Mouse (Mus musculus): ENCODE results near the gene Polr3f.
A peak's percentile ranks its signal among the peaks of the same experiment; 100 is the strongest.

The Polr3f gene

GRCm38 (mm10) chr2:144526981-144527820, at the start of gene Polr3f, which contains the start of gene Dzank1:
TSS of gene Polr3f (plus strand) at chr2:144527718.
TSS of gene Dzank1 (minus strand) at chr2:144527414.
- peak; percentile 93 to 98 for DNase-seq (ENCODE audit: low spot score in 2 of 2)

GRCm38 (mm10) chr2:144479421-144479820, 48.1 kb upstream of the Polr3f start:
- DNase-seq (ENCODE audit: low spot score in 2 of 2) = no peak

- no peak for DNase-seq (ENCODE audit: low spot score in 2 of 2)
Measured at GRCm38 (mm10) chr2:144484084-144484483, 43.4 kb upstream of the Polr3f start.

GRCm38 (mm10) chr2:144485439-144485838, 42.1 kb upstream of the Polr3f start:
- DNase-seq (ENCODE audit: low spot score in 2 of 2) = no peak

GRCm38 (mm10) chr2:144487476-144487875, 40.0 kb upstream of the Polr3f start:
- no peak for DNase-seq (ENCODE audit: low spot score in 2 of 2)

GRCm38 (mm10) chr2:144489342-144489741, 38.2 kb upstream of the Polr3f start:
- no peak for DNase-seq (ENCODE audit: low spot score in 2 of 2)

- DNase-seq (ENCODE audit: low spot score in 2 of 2) = no peak
Measured at GRCm38 (mm10) chr2:144502134-144502533, 25.4 kb upstream of the Polr3f start.

- no peak for DNase-seq (ENCODE audit: low spot score in 2 of 2)
Measured at GRCm38 (mm10) chr2:144514619-144515018, 12.9 kb upstream of the Polr3f start.

- DNase-seq (ENCODE audit: low spot score in 2 of 2) = no peak
Measured at GRCm38 (mm10) chr2:144519772-144520171, 7.7 kb upstream of the Polr3f start.

- DNase-seq (ENCODE audit: low spot score in 2 of 2) = no peak
Measured at GRCm38 (mm10) chr2:144525856-144526255, 1.7 kb upstream of the Polr3f start.

- no peak for DNase-seq (ENCODE audit: low spot score in 2 of 2)
Measured at GRCm38 (mm10) chr2:144527821-144528174, 280 bp downstream of the Polr3f start.

- no peak for DNase-seq (ENCODE audit: low spot score in 2 of 2)
Measured at GRCm38 (mm10) chr2:144537123-144537522, 9.6 kb downstream of the Polr3f start.

GRCm38 (mm10) chr2:144541246-144541645, 13.7 kb downstream of the Polr3f start:
- no peak for DNase-seq (ENCODE audit: low spot score in 2 of 2)

- DNase-seq (ENCODE audit: low spot score in 2 of 2) = no peak
Measured at GRCm38 (mm10) chr2:144543670-144544069, 16.2 kb downstream of the Polr3f start.

- DNase-seq (ENCODE audit: low spot score in 2 of 2) = no peak
Measured at GRCm38 (mm10) chr2:144544630-144545029, 17.1 kb downstream of the Polr3f start.

GRCm38 (mm10) chr2:144545061-144545460, 17.5 kb downstream of the Polr3f start:
- no peak for DNase-seq (ENCODE audit: low spot score in 2 of 2)

GRCm38 (mm10) chr2:144545481-144545880, 18.0 kb downstream of the Polr3f start:
- no peak for DNase-seq (ENCODE audit: low spot score in 2 of 2)

GRCm38 (mm10) chr2:144547559-144547958, 20.0 kb downstream of the Polr3f start:
- no peak for DNase-seq (ENCODE audit: low spot score in 2 of 2)

GRCm38 (mm10) chr2:144550529-144550928, 23.0 kb downstream of the Polr3f start, which contains the start of gene Rbbp9:
TSS of gene Rbbp9 (minus strand) at chr2:144550869.
- DNase-seq (ENCODE audit: low spot score in 2 of 2) = peak; percentile 24 to 44

- no peak for DNase-seq (ENCODE audit: low spot score in 2 of 2)
Measured at GRCm38 (mm10) chr2:144553905-144554304, 26.4 kb downstream of the Polr3f start.

GRCm38 (mm10) chr2:144555286-144555819, 27.8 kb downstream of the Polr3f start:
- peak; percentile 10 to 15 for DNase-seq (ENCODE audit: low spot score in 2 of 2)

- DNase-seq (ENCODE audit: low spot score in 2 of 2) = peak; percentile 93 to 96
Measured at GRCm38 (mm10) chr2:144555820-144556552, 28.5 kb downstream of the Polr3f start, which contains the start of gene Sec23b. TSS of gene Sec23b (plus strand) at chr2:144556229.
